Mouse (Mus musculus) c-Kit-positive CD71-positive TER-119-negative erythroid progenitor cells, embryonic 14.5 days (primary cell): ENCODE measurements at regions not wholly inside any gene's neighbourhood (a gene's known extent, or its start where the extent isn't known, plus 50 kb on each side); places are given as distances from the start of the nearest gene placed in this dataset.

Experiments used
- DNase-seq: peaks from one replicate; pipeline ENCODE4 v3.0.0-alpha.2; 2013; ENCODE audit warnings: low read depth

- no peak for DNase-seq
Observed at GRCm38 (mm10) chr7:113059967-113060284, 106.2 kb downstream of the Rassf10 start.

- no peak for DNase-seq
Observed at GRCm38 (mm10) chr7:113060991-113061390, 107.2 kb downstream of the Rassf10 start.

GRCm38 (mm10) chr7:113066536-113066935, 112.8 kb downstream of the Rassf10 start:
- no peak for DNase-seq

- DNase-seq: no peak
Observed at GRCm38 (mm10) chr7:113068296-113068695, 114.5 kb downstream of the Rassf10 start.

GRCm38 (mm10) chr7:113069336-113069924, 115.7 kb downstream of the Rassf10 start:
- no peak for DNase-seq

- DNase-seq: no peak
Observed at GRCm38 (mm10) chr7:113071418-113071817, 117.7 kb downstream of the Rassf10 start.

- DNase-seq: no peak
Observed at GRCm38 (mm10) chr7:113073781-113074180, 120.0 kb downstream of the Rassf10 start.

GRCm38 (mm10) chr7:113075371-113075770, 121.6 kb downstream of the Rassf10 start:
- DNase-seq: no peak

- no peak for DNase-seq
Observed at GRCm38 (mm10) chr7:113076243-113076642, 122.5 kb downstream of the Rassf10 start.

GRCm38 (mm10) chr7:113081120-113081519, 126.1 kb upstream of the Arntl start:
- DNase-seq: no peak

- peak; percentile 41 for DNase-seq
Observed at GRCm38 (mm10) chr7:113084930-113085625, 122.2 kb upstream of the Arntl start.

GRCm38 (mm10) chr7:113086158-113086557, 121.1 kb upstream of the Arntl start:
- DNase-seq: no peak

GRCm38 (mm10) chr7:113087646-113088045, 119.6 kb upstream of the Arntl start:
- DNase-seq: no peak

GRCm38 (mm10) chr7:113089044-113089443, 118.2 kb upstream of the Arntl start:
- no peak for DNase-seq

- DNase-seq: no peak
Observed at GRCm38 (mm10) chr7:113093931-113094330, 113.3 kb upstream of the Arntl start.

GRCm38 (mm10) chr7:113095092-113095491, 112.2 kb upstream of the Arntl start:
- no peak for DNase-seq

- no peak for DNase-seq
Observed at GRCm38 (mm10) chr7:113104265-113104664, 103.0 kb upstream of the Arntl start.

- no peak for DNase-seq
Observed at GRCm38 (mm10) chr7:113105359-113105758, 101.9 kb upstream of the Arntl start.

GRCm38 (mm10) chr7:113106731-113107130, 100.5 kb upstream of the Arntl start:
- no peak for DNase-seq

GRCm38 (mm10) chr7:113107965-113108364, 99.3 kb upstream of the Arntl start:
- no peak for DNase-seq

- no peak for DNase-seq
Observed at GRCm38 (mm10) chr7:113108442-113109000, 98.7 kb upstream of the Arntl start.

- DNase-seq: no peak
Observed at GRCm38 (mm10) chr7:113109481-113109880, 97.8 kb upstream of the Arntl start.

GRCm38 (mm10) chr7:113110867-113111508, 96.3 kb upstream of the Arntl start:
- DNase-seq: no peak
